Mouse (Mus musculus): ENCODE measurements around the gene Mapk9.

Mapk9 gene

GRCm38 (mm10) chr11:49893806-49894205, 47.3 kb downstream of the Mapk9 start:
- DNase-seq (ENCODE audit: low read depth, low spot score), result no peak

GRCm38 (mm10) chr11:49895966-49896590, 49.5 kb downstream of the Mapk9 start:
- DNase-seq (ENCODE audit: low read depth, low spot score), result no peak

DNA sequence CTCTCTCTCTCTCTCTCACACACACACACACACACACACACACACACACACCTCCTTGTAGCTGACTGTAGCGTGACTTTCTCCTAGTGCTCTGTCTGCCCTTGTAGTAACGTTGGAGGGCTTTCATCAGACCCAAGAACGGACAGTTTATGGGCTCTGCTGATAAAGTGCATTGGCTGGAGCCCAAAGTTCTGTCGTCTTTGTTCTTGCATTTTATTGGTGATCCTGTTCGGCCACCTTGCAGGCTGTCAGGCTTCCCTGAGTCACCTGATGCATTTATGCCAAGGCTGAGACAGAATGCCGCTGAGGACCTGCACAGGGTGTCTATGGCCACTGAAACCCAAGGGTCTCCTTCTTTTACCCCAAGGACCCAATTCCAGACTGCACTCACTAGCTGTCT, 53.5 kb downstream of the Mapk9 start:
- DNase-seq (ENCODE audit: low read depth, low spot score), result no peak

- DNase-seq (ENCODE audit: low read depth, low spot score), result no peak
These were observed 54.6 kb downstream of the Mapk9 start for GRCm38 (mm10) chr11:49900962-49901658.

GRCm38 (mm10) chr11:49901659-49902458, 55.3 kb downstream of the Mapk9 start, which contains the start of gene Rasgef1c:
Rasgef1c (plus strand) TSS chr11:49901835.
- DNase-seq (ENCODE audit: low read depth, low spot score), result peak; percentile 46

- peak; percentile 16 for DNase-seq (ENCODE audit: low read depth, low spot score)
These were observed 56.8 kb downstream of the Mapk9 start for GRCm38 (mm10) chr11:49903333-49903732.

DNA sequence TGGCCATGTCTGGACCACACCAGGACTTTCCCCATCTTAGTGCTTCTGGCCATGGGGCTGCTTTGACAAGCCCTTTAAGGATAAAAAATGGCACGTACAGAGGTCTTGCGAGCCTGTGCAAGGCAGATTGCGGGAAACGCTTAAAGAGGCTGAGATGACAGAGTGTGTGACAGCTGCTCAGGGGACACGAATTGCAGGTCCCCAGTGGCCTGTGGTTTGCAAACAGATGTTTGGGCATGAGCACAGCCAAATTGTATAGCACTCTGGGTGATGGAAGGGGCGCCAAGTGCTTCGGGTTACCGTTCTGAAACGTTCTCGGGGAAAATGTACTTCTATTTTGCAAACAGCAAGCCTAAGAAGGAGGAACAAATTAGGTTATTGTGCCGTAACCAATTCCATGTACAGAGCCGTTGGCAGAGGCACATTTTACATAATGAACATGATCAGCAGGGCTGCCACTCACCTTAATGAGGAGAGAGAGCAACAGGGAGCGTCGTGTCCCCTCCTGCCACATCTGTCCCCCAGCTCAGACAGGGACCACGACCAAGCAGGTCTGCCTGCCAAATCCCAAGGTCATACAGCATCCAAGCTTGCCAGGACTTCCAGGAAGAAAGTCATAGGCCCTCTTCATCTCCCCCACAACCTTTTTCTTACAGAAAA, 72.1 kb downstream of the Mapk9 start:
- no peak for DNase-seq (ENCODE audit: low read depth, low spot score)

DNA sequence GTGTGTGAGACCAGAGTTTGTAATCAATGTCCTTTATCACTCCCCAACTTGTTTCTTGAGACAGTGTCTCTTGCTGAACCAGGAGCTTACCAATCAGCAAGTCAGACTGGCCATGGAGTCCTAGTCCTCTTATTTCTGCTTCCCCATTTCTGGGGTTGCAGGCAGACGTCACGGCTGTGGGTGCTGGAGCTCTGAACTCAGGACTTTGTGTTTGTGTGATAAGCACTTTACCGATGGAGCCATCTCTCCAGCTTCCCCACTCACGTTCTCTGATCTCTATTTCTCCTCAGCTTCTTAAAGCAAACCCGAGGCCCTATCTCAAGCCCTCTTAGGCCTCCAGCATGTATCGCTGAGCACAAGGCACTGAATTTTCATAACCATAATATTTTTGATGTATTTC, 72.8 kb downstream of the Mapk9 start:
- DNase-seq (ENCODE audit: low read depth, low spot score), result no peak

GRCm38 (mm10) chr11:49923539-49923938, 77.0 kb downstream of the Mapk9 start:
- DNase-seq (ENCODE audit: low read depth, low spot score), result no peak

DNA sequence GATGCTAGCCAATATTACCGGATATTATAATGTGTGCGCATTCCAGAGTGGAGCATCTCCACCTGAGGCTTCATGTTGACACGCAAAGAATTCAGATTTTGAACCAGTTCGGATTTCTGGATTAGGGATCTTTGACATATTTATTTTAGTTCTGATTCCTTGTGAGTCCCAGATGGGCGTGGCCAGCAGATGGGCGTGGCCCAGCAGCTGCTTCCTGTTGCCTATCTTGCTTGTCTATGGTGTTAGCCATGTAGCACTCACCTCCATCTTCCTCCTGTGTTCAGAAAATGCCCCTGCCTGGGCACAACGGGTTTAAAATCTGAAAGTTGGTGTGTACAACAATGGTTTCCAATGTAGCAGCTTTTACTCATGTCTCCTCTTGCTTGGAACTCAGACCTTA, 79.6 kb downstream of the Mapk9 start:
- DNase-seq (ENCODE audit: low read depth, low spot score), result no peak

- no peak for DNase-seq (ENCODE audit: low read depth, low spot score)
These were observed 80.6 kb downstream of the Mapk9 start for GRCm38 (mm10) chr11:49927169-49927568.

DNA sequence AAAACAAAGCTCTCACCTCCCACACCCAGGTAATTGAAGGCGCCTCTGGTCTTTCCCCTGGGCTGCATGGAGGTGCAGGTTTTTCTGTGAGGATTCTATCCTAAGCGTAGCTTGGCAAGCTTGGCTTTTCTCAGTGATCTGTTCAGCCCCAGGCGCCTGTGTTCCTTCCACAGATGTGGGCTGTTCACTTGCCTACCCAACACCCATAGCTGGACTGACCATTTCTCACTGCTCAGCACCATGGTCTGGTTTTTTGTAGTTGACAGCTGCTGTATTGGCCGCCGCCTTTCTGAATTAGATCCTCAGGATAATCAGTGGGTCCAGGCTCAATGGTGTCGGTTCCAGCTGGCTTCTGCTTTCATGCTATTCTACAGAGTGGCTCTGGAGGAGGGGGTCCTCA, 81.1 kb downstream of the Mapk9 start:
- no peak for DNase-seq (ENCODE audit: low read depth, low spot score)

DNA sequence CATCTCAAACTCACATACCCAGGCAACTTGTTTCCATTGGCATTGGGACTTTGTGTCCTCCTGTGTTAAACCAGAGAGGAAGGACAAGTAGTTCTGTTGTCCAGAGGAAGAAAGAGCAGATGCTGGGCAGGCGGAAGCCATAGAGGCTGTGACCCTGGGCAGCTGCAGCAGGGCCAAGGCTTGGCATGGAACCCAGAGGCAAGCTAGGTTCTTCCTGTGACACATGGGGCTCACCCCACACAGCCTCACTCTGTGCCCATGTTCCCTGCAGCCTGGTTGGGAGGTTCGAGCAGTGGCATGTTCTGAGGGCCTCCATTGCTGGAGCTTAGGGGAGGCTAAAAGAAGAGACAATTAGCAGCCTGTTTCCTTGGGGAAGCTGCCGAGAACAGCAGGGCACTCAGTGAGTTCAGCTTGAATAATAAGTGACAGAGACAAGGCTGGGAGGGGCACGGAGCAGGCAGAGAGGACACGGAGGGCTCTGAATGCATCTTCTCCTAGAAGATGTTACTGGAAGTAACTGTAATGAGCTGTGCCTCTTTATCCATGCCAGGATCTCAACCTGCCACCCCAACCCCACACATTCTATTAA, 84.6 kb downstream of the Mapk9 start:
- no peak for DNase-seq (ENCODE audit: low read depth, low spot score)

GRCm38 (mm10) chr11:49931853-49932252, 85.3 kb downstream of the Mapk9 start:
- DNase-seq (ENCODE audit: low read depth, low spot score), result no peak

DNA sequence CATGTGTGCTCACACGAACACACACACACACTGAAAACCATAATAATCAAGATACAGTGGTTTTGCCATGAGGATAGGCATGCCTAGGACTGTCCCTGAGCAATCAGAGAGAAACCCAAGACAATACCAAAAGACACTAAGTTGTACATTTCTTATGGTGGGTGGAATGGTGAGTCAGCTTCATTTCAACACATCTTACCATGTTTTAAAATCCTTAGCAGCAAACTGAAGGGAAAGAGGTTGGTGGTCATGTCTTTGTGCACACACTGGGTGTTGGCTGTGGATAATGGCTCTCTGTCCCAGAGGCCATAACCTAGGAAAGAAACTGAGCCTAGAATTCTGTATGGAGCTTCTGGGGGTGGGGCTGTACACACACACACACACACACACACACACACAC, 87.3 kb downstream of the Mapk9 start:
- no peak for DNase-seq (ENCODE audit: low read depth, low spot score)

DNA sequence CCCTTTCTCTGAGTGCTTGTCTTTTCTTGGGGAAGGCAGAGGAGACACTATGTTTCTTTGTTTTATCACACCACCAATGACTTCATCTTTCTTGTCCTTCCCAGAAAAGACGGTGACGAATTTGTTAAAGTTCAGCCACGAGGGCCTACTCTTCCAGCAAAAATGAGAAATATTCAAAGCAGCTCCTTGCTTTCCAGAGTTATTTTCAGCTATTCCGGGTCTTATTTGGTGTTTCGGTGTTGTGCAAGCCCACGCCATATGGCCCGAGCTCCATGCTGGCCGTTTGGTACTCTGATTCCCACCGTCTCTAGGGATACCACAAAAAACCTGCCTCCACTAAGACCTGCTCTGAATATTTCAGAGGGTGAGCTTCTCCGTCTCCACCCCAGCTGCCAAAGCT, 87.8 kb downstream of the Mapk9 start:
- DNase-seq (ENCODE audit: low read depth, low spot score), result no peak

All from CD4-positive helper T cell, adult 2 months (primary cell).